Mouse (Mus musculus): ENCODE data around the gene Clptm1.

Gene Clptm1

GRCm38 (mm10) chr7:19664955-19665841, at the start of gene Clptm1:
Gene Clptm1 (minus strand): TSS chr7:19665033.
- DNase-seq (ENCODE audit: low spot score), result peak; percentile 98

- no peak for DNase-seq (ENCODE audit: low spot score)
These were observed 48.8 kb upstream of the Clptm1 start for GRCm38 (mm10) chr7:19713598-19713997.

- DNase-seq (ENCODE audit: low spot score), result peak; percentile 38
These were observed 48.4 kb upstream of the Clptm1 start for GRCm38 (mm10) chr7:19713196-19713595.

GRCm38 (mm10) chr7:19712414-19712813, 47.6 kb upstream of the Clptm1 start:
- peak; percentile 33 for DNase-seq (ENCODE audit: low spot score)

- no peak for DNase-seq (ENCODE audit: low spot score)
These were observed 45.8 kb upstream of the Clptm1 start for GRCm38 (mm10) chr7:19710650-19711049.

GRCm38 (mm10) chr7:19705271-19705670, 40.4 kb upstream of the Clptm1 start:
- DNase-seq (ENCODE audit: low spot score), result no peak

GRCm38 (mm10) chr7:19704475-19704874, 39.6 kb upstream of the Clptm1 start:
- no peak for DNase-seq (ENCODE audit: low spot score)

GRCm38 (mm10) chr7:19702859-19703555, 38.2 kb upstream of the Clptm1 start:
- DNase-seq (ENCODE audit: low spot score), result no peak

GRCm38 (mm10) chr7:19701069-19701761, 36.4 kb upstream of the Clptm1 start:
- DNase-seq (ENCODE audit: low spot score), result peak; percentile 80

GRCm38 (mm10) chr7:19700299-19701068, 35.7 kb upstream of the Clptm1 start:
- DNase-seq (ENCODE audit: low spot score), result no peak

- no peak for DNase-seq (ENCODE audit: low spot score)
These were observed 35.0 kb upstream of the Clptm1 start for GRCm38 (mm10) chr7:19699827-19700148.

GRCm38 (mm10) chr7:19698907-19699826, 34.3 kb upstream of the Clptm1 start, which contains the start of gene Apoe:
Gene Apoe (minus strand): TSS chr7:19699188.
- DNase-seq (ENCODE audit: low spot score), result peak; percentile 70

- peak; percentile 79 for DNase-seq (ENCODE audit: low spot score)
These were observed 33.4 kb upstream of the Clptm1 start for GRCm38 (mm10) chr7:19697949-19698906.

- DNase-seq (ENCODE audit: low spot score), result no peak
These were observed 31.6 kb upstream of the Clptm1 start for GRCm38 (mm10) chr7:19696336-19696873.

GRCm38 (mm10) chr7:19695881-19696280, 31.0 kb upstream of the Clptm1 start:
- DNase-seq (ENCODE audit: low spot score), result no peak

- no peak for DNase-seq (ENCODE audit: low spot score)
These were observed 30.4 kb upstream of the Clptm1 start for GRCm38 (mm10) chr7:19695213-19695594.

- DNase-seq (ENCODE audit: low spot score), result no peak
These were observed 29.7 kb upstream of the Clptm1 start for GRCm38 (mm10) chr7:19694336-19695212.

GRCm38 (mm10) chr7:19693421-19693820, 28.6 kb upstream of the Clptm1 start:
- DNase-seq (ENCODE audit: low spot score), result peak; percentile 39

Measured in embryo, embryonic 10.5 days (tissue).